Mouse (Mus musculus) limb, embryonic 10.5 days (tissue): ENCODE measurements at regions not wholly inside any gene's neighbourhood (a gene's known extent, or its start where the extent isn't known, plus 50 kb on each side); places are given as distances from the start of the nearest gene placed in this dataset.
A peak's percentile ranks its signal among the peaks of the same experiment; 100 is the strongest.
"Not testable (repeated sequence)": the region's sequence is repeated elsewhere in the genome, so short reads cannot be mapped to it uniquely, and the experiment has no call there.

ENCODE experiments used
- DNase-seq: peaks from one replicate; pipeline ENCODE4 v3.0.0-alpha.2; 2017; ENCODE audit warnings: low spot score
- H3K27ac ChIP-seq: fragments of 300-500 bp; sonication (generic); 2 replicates; pipeline ENCODE4 v1.5.1; 2016; ENCODE audit warnings: mild to moderate bottlenecking
- H3K27me3 ChIP-seq: fragments of 300-500 bp; sonication (generic); 2 replicates; pipeline ENCODE4 v1.6.1; 2016; ENCODE audit warnings: low read depth, mild to moderate bottlenecking; ENCODE audit not compliant: poor library complexity, severe bottlenecking
- H3K36me3 ChIP-seq: fragments of 300-500 bp; sonication (generic); 2 replicates; pipeline ENCODE4 v1.6.1; 2016; ENCODE audit warnings: mild to moderate bottlenecking, moderate library complexity
- H3K4me1 ChIP-seq: fragments of 300-500 bp; sonication (generic); 2 replicates; pipeline ENCODE4 v1.6.1; 2016
- H3K4me3 ChIP-seq: fragments of 300-500 bp; sonication (generic); 2 replicates; pipeline ENCODE4 v1.5.1; 2016; ENCODE audit warnings: mild to moderate bottlenecking, moderate library complexity
- H3K9me3 ChIP-seq: fragments of 300-500 bp; sonication (generic); replicated peaks from 2 replicates; pipeline ENCODE4 v1.6.1; 2016; ENCODE audit warnings: mild to moderate bottlenecking
- WGBS: fragments of 180-500 bp; shearing (Covaris S2); methylation state at CpG from one replicate; pipeline ENCODE4 v1.1.7; 2016; 5-methylcytosine and 5-hydroxymethylcytosine counted together

GRCm38 (mm10) chr3:98968811-98969210, 75.8 kb upstream of the Hao2 start:
- Histone ChIP-seq H3K27me3 (no peaks in the 10 kb centered on the region), H3K27ac (peak overlapping the region; percentile 62), H3K36me3 (no peaks in the 10 kb centered on the region), H3K4me1 (peaks cover 26% of the 10 kb centered on the region), H3K9me3 (no peaks in the 10 kb centered on the region), H3K4me3 (no peak overlapping the region)
- DNase-seq, result peak; percentile 63
- WGBS, result 6% methylated on average over 4 of the region's 4 CpGs

GRCm38 (mm10) chr3:98975777-98976176, 82.7 kb upstream of the Hao2 start:
- Histone ChIP-seq H3K27me3 (no peaks in the 10 kb centered on the region), H3K27ac (peak overlapping the region; percentile 53; the same call in 1 of the 2 replicates), H3K4me3 (no peak overlapping the region), H3K36me3 (no peaks in the 10 kb centered on the region), H3K9me3 (no peaks in the 10 kb centered on the region), H3K4me1 (peaks cover 15% of the 10 kb centered on the region)
- DNase-seq, result peak; percentile 38
- 4% methylated on average over 3 of the region's 3 CpGs for WGBS

GRCm38 (mm10) chr3:98982787-98983186, 89.7 kb upstream of the Hao2 start:
- no peak for DNase-seq
- H3K4me3 ChIP-seq, result no peak overlapping the region
- H3K9me3 ChIP-seq, result no peaks in the 10 kb centered on the region
- H3K36me3 ChIP-seq, result no peaks in the 10 kb centered on the region
- H3K27ac ChIP-seq, result no peak overlapping the region
- H3K4me1 ChIP-seq, result no peaks in the 10 kb centered on the region
- no peaks in the 10 kb centered on the region for H3K27me3 ChIP-seq
- 94% methylated on average over 1 of the region's 1 CpGs for WGBS

- WGBS, result 85% methylated on average over 2 of the region's 2 CpGs
- not testable (repeated sequence) for H3K4me3 ChIP-seq, H3K36me3 ChIP-seq, H3K27me3 ChIP-seq, H3K27ac ChIP-seq, DNase-seq, H3K9me3 ChIP-seq
- H3K4me1 ChIP-seq, result peaks cover 32% of the 10 kb centered on the region
Observed at GRCm38 (mm10) chr3:98987266-98987665, 94.2 kb upstream of the Hao2 start.

GRCm38 (mm10) chr3:98990801-98991200, 97.8 kb upstream of the Hao2 start:
- Histone ChIP-seq H3K27me3 (no peaks in the 10 kb centered on the region), H3K4me1 (peaks cover 38% of the 10 kb centered on the region), H3K36me3 (peaks cover 5% of the 10 kb centered on the region), H3K27ac (peak overlapping the region; percentile 89), H3K4me3 (0 out of 2 replicates have a peak overlapping the region, but pooled peaks have one; percentile 6), H3K9me3 (no peaks in the 10 kb centered on the region)
- peak; percentile 87 for DNase-seq
- 5% methylated on average over 10 of the region's 10 CpGs for WGBS

GRCm38 (mm10) chr3:98991276-98991675, 98.2 kb upstream of the Hao2 start:
- Histone ChIP-seq H3K27me3 (no peaks in the 10 kb centered on the region), H3K4me1 (peaks cover 38% of the 10 kb centered on the region), H3K9me3 (no peaks in the 10 kb centered on the region), H3K27ac (peak overlapping the region; percentile 89), H3K4me3 (0 out of 2 replicates have a peak overlapping the region, but pooled peaks have one; percentile 6), H3K36me3 (peaks cover 6% of the 10 kb centered on the region)
- DNase-seq, result no peak
- WGBS, result 18% methylated on average over 6 of the region's 6 CpGs

GRCm38 (mm10) chr3:98994086-98994485, 101.0 kb upstream of the Hao2 start:
- H3K4me1 ChIP-seq, result peaks cover 36% of the 10 kb centered on the region
- no peaks in the 10 kb centered on the region for H3K9me3 ChIP-seq

GRCm38 (mm10) chr3:99030636-99031035, 110.2 kb upstream of the Wars2 start:
- Histone ChIP-seq H3K4me1 (peaks cover 11% of the 10 kb centered on the region), H3K27me3 (no peaks in the 10 kb centered on the region), H3K9me3 (no peaks in the 10 kb centered on the region), H3K27ac (no peak overlapping the region), H3K4me3 (no peak overlapping the region), H3K36me3 (no peaks in the 10 kb centered on the region)
- 16% methylated on average over 1 of the region's 1 CpGs for WGBS
- DNase-seq, result no peak

More at GRCm38 (mm10) chr3:98994086-98994485, 101.0 kb upstream of the Hao2 start:
- no peak overlapping the region for H3K4me3 ChIP-seq
- no peaks in the 10 kb centered on the region for H3K27me3 ChIP-seq
- no peak for DNase-seq
- H3K27ac ChIP-seq, result peak overlapping the region; percentile 42; the same call in 1 of the 2 replicates
- peaks cover 6% of the 10 kb centered on the region for H3K36me3 ChIP-seq

GRCm38 (mm10) chr3:99046190-99046589, 94.7 kb upstream of the Wars2 start:
- H3K27me3 ChIP-seq, result no peaks in the 10 kb centered on the region
- no peaks in the 10 kb centered on the region for H3K36me3 ChIP-seq
- peaks cover 4% of the 10 kb centered on the region; the same call in 1 of the 2 replicates for H3K4me1 ChIP-seq
- H3K9me3 ChIP-seq, result no peaks in the 10 kb centered on the region
- H3K4me3 ChIP-seq, result no peak overlapping the region
- H3K27ac ChIP-seq, result no peak overlapping the region
- DNase-seq, result no peak
- WGBS, result 84% methylated on average over 6 of the region's 6 CpGs

- Histone ChIP-seq H3K27me3 (no peaks in the 10 kb centered on the region), H3K27ac (no peak overlapping the region), H3K36me3 (no peaks in the 10 kb centered on the region), H3K9me3 (no peaks in the 10 kb centered on the region), H3K4me1 (peaks cover 4% of the 10 kb centered on the region; the same call in 1 of the 2 replicates), H3K4me3 (no peak overlapping the region)
- WGBS, result 70% methylated on average over 5 of the region's 5 CpGs
- DNase-seq, result no peak
Observed at GRCm38 (mm10) chr3:99047156-99047555, 93.7 kb upstream of the Wars2 start.

DNA sequence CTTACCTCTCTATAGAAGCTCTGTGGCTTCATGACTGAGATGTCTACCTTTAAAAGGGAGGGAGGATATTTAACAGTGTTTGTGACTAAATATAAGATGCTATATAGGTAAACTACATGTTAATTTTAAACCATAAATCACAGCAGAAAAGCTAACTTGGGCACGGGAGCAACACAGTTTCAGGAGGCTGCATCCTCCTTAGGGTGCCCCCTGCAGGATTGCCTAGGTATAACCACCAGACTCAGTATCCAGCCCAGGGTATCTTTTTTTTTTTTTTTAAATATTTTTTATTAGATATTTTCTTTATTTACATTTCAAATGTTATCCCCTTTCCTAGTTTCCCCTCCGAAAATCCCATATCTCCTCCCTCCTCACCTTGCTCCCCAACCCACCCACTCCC, 91.6 kb upstream of the Wars2 start:
- H3K4me1 ChIP-seq, result peaks cover 4% of the 10 kb centered on the region; the same call in 1 of the 2 replicates
- no peak overlapping the region for H3K4me3 ChIP-seq
- no peaks in the 10 kb centered on the region for H3K9me3 ChIP-seq
- DNase-seq, result no peak
- H3K36me3 ChIP-seq, result no peaks in the 10 kb centered on the region
- no peak overlapping the region for H3K27ac ChIP-seq
- 65% methylated on average over 2 of the region's 2 CpGs for WGBS
- no peaks in the 10 kb centered on the region for H3K27me3 ChIP-seq

GRCm38 (mm10) chr3:99052176-99052575, 88.7 kb upstream of the Wars2 start:
- Histone ChIP-seq H3K4me1 (peaks cover 3% of the 10 kb centered on the region; the same call in 1 of the 2 replicates), H3K27me3 (no peaks in the 10 kb centered on the region), H3K27ac (no peak overlapping the region), H3K9me3 (no peaks in the 10 kb centered on the region), H3K36me3 (no peaks in the 10 kb centered on the region), H3K4me3 (no peak overlapping the region)
- DNase-seq, result no peak
- 77% methylated on average over 4 of the region's 4 CpGs for WGBS

DNA sequence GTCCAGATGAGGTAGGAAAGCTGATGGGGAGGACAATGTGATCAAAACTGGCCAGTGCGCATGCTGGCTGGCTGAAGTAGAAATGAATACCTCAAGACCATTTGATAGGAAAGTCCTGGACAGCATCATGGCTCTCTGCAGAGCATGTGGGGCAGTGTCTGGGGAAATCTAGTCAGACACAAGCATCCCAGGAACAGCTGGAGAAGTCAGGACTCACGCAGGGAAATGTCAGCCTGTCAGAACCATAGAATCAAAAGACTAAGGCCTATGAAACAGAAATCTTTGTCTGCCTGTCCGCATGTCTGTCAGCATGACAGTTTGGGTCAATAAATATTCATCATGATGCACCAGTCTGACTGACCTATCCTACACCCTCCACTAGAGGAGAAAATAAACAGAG, 73.7 kb upstream of the Wars2 start:
- Histone ChIP-seq H3K4me1 (no peaks in the 10 kb centered on the region), H3K27ac (no peak overlapping the region), H3K27me3 (no peaks in the 10 kb centered on the region), H3K9me3 (no peaks in the 10 kb centered on the region), H3K4me3 (no peak overlapping the region), H3K36me3 (no peaks in the 10 kb centered on the region)
- WGBS, result 88% methylated on average over 3 of the region's 3 CpGs
- DNase-seq, result no peak
